Mouse (Mus musculus) limb, embryonic 12.5 days (tissue): ENCODE data around the gene Dock10. TPM values are rescaled to one million over a fixed set of nuclear protein-coding genes. Genes with fewer than 3 reads are reported as not detected.

Source experiments
- ATAC-seq: fragments of 200-750 bp; cut with Nextera tagmentation; 2 replicates; pipeline ENCODE4 v1.8.0; 2017; ENCODE audit warnings: low read depth, moderate TSS enrichment; ENCODE audit not compliant: insufficient number of reproducible peaks, insufficient read depth, low FRiP score, low TSS enrichment
- H3K27ac ChIP-seq: fragments of 300-500 bp; sonication (generic); 2 replicates; pipeline ENCODE4 v1.5.1; 2016; ENCODE audit warnings: mild to moderate bottlenecking, moderate library complexity
- H3K27me3 ChIP-seq: fragments of 300-500 bp; sonication (generic); 2 replicates; pipeline ENCODE4 v1.6.1; 2016; ENCODE audit warnings: mild to moderate bottlenecking, moderate library complexity
- H3K36me3 ChIP-seq: fragments of 300-500 bp; sonication (generic); 2 replicates; pipeline ENCODE4 v1.6.1; 2016; ENCODE audit warnings: mild to moderate bottlenecking, moderate library complexity
- H3K4me1 ChIP-seq: fragments of 300-500 bp; sonication (generic); replicated peaks from 2 replicates; pipeline ENCODE4 v1.6.1; 2016
- H3K4me2 ChIP-seq: fragments of 300-500 bp; sonication (generic); 2 replicates; pipeline ENCODE4 v1.6.1; 2016; ENCODE audit warnings: mild to moderate bottlenecking, moderate library complexity
- H3K4me3 ChIP-seq: fragments of 300-500 bp; sonication (generic); replicated peaks from 2 replicates; pipeline ENCODE4 v1.5.1; 2016; ENCODE audit warnings: mild to moderate bottlenecking
- H3K9ac ChIP-seq: fragments of 300-500 bp; sonication (generic); replicated peaks from 2 replicates; pipeline ENCODE4 v1.6.1; 2016; ENCODE audit warnings: mild to moderate bottlenecking, moderate library complexity
- H3K9me3 ChIP-seq: fragments of 300-500 bp; sonication (generic); 2 replicates; pipeline ENCODE4 v1.6.1; 2016; ENCODE audit warnings: mild to moderate bottlenecking, moderate library complexity
- WGBS: fragments of 180-500 bp; shearing (Covaris S2); methylation state at CpG from one replicate; pipeline ENCODE4 v1.1.7; 2016; 5-methylcytosine and 5-hydroxymethylcytosine counted together
- polyA plus RNA-seq: library from polyadenylated mRNA; unstranded; fragments of >200 nt; fragmentation: Nextera tagmentation; extraction: Ambion mirVana; gene quantifications from 2 replicates; pipeline ENCODE4 v1.2.1, GENCODE M21; 2016

The Dock10 gene
- polyA plus RNA-seq, 1 experiment from 2014 or later, result 4.5 TPM

DNA sequence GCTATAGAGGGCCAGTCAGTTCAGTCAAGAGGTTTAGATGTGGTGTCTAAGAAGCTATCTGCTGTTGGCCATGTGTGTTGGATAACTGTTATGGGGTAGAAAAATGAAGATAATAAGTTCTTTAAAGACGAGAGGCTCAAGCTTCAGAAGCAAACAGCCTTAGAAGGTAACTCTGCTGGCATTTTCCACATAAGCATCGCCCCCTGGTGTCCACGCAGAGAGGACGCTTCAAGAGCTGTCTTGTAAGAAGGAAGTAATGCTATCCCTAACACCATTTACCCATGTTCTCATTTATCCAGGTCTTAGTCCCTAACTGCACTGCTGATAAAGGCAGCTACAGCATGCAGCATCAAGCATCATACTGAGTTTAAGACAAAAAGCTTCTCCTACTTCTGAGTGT lies 35.7 kb downstream of the Dock10 start:
- no peak overlapping the region for H3K27ac ChIP-seq
- no peaks in the 10 kb centered on the region for H3K9me3 ChIP-seq
- no peak overlapping the region for H3K9ac ChIP-seq
- no peak overlapping the region for H3K4me3 ChIP-seq
- no peaks in the 10 kb centered on the region for H3K27me3 ChIP-seq
- no peak overlapping the region for H3K4me2 ChIP-seq
- no peaks in the 10 kb centered on the region for H3K4me1 ChIP-seq
- H3K36me3 ChIP-seq, result no peaks in the 10 kb centered on the region
- no peak for ATAC-seq
- 28% methylated on average over 4 of the region's 4 CpGs for WGBS

DNA sequence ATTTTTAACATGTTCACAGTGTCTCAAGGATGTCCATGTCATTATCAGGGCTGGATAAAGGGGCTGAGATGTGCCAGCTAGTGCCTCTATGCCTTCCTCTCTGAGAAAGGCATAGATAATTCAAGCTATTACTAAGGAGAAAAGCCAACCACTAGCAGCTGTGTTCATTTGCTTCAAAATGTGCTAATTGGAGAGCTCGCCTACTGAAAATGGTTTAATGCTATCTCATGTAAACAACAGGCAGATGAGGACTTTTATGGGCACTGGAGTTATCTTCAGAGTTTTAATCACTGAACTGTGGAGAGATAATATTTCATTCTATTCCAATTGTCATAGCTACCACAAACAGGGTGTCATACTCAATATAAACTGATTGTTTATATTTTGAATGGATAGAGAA lies 36.3 kb downstream of the Dock10 start:
- ATAC-seq, result no peak
- H3K4me2 ChIP-seq, result no peak overlapping the region
- 81% methylated on average over 1 of the region's 1 CpGs for WGBS

DNA sequence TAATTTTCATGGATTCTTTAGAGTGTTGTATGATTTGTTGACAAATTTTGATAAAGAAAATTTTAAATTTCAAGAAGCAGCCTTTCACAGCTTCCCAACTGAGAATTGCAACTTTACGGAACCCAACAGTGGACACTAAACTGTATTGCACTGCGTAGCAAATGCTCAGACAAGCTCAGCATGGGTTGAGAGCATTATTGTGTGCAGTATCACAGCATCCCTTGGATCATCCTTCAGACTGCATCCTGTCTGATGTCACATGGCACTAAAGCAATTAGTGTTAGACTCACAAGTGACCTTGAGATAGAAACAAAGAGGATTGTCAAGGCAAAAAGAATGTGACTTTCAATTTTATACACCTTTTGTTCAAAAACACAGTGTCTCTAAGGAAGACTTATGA lies 37.1 kb downstream of the Dock10 start:
- no peak overlapping the region for H3K4me2 ChIP-seq
- 92% methylated on average over 2 of the region's 2 CpGs for WGBS
- H3K36me3 ChIP-seq, result no peaks in the 10 kb centered on the region
- H3K9me3 ChIP-seq, result no peaks in the 10 kb centered on the region
- ATAC-seq, result no peak
- H3K27me3 ChIP-seq, result no peaks in the 10 kb centered on the region
- no peak overlapping the region for H3K9ac ChIP-seq
- no peak overlapping the region for H3K27ac ChIP-seq
- H3K4me3 ChIP-seq, result no peak overlapping the region
- no peaks in the 10 kb centered on the region for H3K4me1 ChIP-seq

More for the DNA sequence above, 36.3 kb downstream of the Dock10 start:
- no peak overlapping the region for H3K4me3 ChIP-seq
- H3K27ac ChIP-seq, result no peak overlapping the region
- no peaks in the 10 kb centered on the region for H3K27me3 ChIP-seq
- H3K9ac ChIP-seq, result no peak overlapping the region
- H3K4me1 ChIP-seq, result no peaks in the 10 kb centered on the region
- H3K9me3 ChIP-seq, result no peaks in the 10 kb centered on the region
- H3K36me3 ChIP-seq, result no peaks in the 10 kb centered on the region

DNA sequence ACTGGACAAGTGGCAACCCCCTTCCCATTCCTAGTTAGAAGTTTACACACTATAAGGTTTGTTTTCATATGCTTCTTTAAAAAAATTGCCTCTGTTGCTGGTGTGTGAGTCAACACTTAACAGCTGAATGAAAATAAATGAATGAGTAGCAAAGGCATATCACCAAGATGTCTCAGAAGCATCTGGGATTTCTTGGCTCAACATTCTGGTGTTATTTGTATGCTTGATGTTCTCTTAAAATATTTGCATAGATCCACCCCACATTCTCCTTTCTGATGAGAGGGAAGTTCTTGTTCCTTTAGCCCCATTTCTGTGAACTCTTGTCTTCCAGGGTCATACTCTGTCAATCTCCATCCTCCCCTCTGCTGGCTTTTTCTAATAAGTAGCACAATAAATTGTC lies 38.2 kb downstream of the Dock10 start:
- Histone ChIP-seq H3K9ac (no peak overlapping the region), H3K4me3 (no peak overlapping the region), H3K27ac (no peak overlapping the region), H3K36me3 (no peaks in the 10 kb centered on the region), H3K9me3 (no peaks in the 10 kb centered on the region), H3K27me3 (no peaks in the 10 kb centered on the region), H3K4me2 (no peak overlapping the region), H3K4me1 (no peaks in the 10 kb centered on the region)
- no peak for ATAC-seq

DNA sequence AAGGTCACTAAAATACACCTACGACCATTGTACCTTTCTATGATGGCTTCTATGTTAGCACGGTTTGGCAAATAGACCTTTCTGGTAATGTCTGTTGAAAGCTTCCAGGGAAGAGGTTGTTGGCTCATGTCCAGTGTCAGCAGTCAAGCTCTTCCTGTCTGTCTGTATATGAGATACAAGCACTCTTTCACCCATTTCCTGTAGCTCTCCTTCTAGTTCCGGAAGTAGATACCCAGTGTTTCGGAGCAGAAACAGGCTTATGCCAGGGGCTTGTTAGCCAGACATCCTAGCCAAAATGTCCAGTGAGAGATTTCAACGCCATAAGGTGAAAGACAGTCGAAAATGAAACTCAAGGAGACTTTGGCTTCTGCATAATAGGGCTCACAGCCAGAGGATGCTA lies 38.9 kb downstream of the Dock10 start:
- H3K4me3 ChIP-seq, result no peak overlapping the region
- H3K4me1 ChIP-seq, result no peaks in the 10 kb centered on the region
- H3K4me2 ChIP-seq, result no peak overlapping the region
- WGBS, result 85% methylated on average over 6 of the region's 6 CpGs
- ATAC-seq, result no peak
- H3K27me3 ChIP-seq, result no peaks in the 10 kb centered on the region
- no peaks in the 10 kb centered on the region for H3K36me3 ChIP-seq
- H3K9ac ChIP-seq, result no peak overlapping the region
- no peaks in the 10 kb centered on the region for H3K9me3 ChIP-seq
- H3K27ac ChIP-seq, result no peak overlapping the region

DNA sequence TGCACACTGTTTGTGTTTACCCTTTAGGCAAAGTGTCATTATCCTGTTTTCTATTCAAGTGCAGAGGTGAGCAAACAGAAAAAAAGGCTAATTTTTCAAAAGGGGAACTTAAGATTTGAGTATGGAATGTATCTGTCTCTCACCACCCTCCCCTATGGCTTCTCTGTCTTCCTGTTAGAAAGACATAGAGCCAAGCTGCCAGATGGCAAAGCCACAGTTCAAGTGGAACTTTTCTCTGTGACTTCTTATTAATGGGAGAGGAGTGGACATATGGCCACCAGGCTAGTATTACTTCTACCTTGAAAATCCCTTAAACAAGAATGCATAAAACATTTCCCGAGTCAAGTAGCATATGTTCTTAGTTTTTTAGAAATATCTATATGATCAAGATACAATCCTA lies 39.7 kb downstream of the Dock10 start:
- WGBS, result 73% methylated on average over 1 of the region's 1 CpGs

DNA sequence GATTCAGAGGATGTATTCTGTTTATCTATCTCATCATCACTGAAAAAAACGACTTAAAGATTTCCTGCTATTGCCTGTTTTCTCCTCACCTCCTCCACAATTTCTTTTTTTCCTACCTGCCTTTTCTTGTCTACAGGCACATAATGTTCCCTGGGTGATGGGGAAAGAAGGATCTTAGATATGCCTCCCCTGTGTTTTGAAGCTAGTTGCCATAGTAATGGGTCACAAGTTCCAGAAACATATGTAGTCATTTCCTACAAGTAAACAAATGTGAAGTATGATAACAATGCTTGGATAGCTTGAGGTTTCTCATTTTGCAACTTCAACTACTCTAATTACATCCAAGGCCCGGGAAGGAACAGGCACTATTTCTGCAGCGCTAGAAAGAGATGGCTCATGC lies 42.4 kb downstream of the Dock10 start:
- Histone ChIP-seq H3K4me1 (no peaks in the 10 kb centered on the region), H3K27ac (no peak overlapping the region), H3K36me3 (no peaks in the 10 kb centered on the region), H3K4me2 (no peak overlapping the region), H3K4me3 (no peak overlapping the region), H3K27me3 (no peaks in the 10 kb centered on the region), H3K9me3 (no peaks in the 10 kb centered on the region), H3K9ac (no peak overlapping the region)
- no peak for ATAC-seq
- WGBS, result 74% methylated on average over 3 of the region's 3 CpGs

More for the DNA sequence above, 39.7 kb downstream of the Dock10 start:
- H3K27ac ChIP-seq, result no peak overlapping the region
- no peaks in the 10 kb centered on the region for H3K9me3 ChIP-seq
- H3K4me3 ChIP-seq, result no peak overlapping the region
- no peaks in the 10 kb centered on the region for H3K27me3 ChIP-seq
- H3K4me2 ChIP-seq, result no peak overlapping the region
- no peak overlapping the region for H3K9ac ChIP-seq
- no peaks in the 10 kb centered on the region for H3K36me3 ChIP-seq
- no peak for ATAC-seq
- no peaks in the 10 kb centered on the region for H3K4me1 ChIP-seq

DNA sequence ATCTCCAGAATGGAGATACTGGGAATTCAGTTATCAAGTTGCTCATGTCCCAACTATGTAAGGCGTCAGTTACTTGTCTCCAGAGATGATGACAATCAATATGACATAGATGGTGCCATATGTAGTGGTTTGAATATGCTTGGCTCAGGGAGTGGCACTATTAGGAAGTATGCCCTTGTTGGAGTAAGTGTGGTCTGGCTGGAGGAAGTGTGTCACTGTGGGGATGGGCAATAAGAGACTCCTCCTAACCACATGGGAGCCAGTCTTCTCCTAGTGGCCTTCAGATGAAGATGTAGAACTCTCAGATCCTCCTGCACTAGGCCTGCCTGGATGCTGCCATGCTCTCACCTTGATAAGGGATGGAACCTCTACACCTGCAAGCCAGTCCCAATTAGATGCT lies 44.4 kb downstream of the Dock10 start:
- Histone ChIP-seq H3K4me2 (no peak overlapping the region), H3K27me3 (no peaks in the 10 kb centered on the region), H3K27ac (no peak overlapping the region), H3K4me1 (no peaks in the 10 kb centered on the region), H3K9ac (no peak overlapping the region), H3K36me3 (no peaks in the 10 kb centered on the region), H3K9me3 (no peaks in the 10 kb centered on the region), H3K4me3 (no peak overlapping the region)
- 91% methylated on average over 1 of the region's 1 CpGs for WGBS
- ATAC-seq, result no peak

DNA sequence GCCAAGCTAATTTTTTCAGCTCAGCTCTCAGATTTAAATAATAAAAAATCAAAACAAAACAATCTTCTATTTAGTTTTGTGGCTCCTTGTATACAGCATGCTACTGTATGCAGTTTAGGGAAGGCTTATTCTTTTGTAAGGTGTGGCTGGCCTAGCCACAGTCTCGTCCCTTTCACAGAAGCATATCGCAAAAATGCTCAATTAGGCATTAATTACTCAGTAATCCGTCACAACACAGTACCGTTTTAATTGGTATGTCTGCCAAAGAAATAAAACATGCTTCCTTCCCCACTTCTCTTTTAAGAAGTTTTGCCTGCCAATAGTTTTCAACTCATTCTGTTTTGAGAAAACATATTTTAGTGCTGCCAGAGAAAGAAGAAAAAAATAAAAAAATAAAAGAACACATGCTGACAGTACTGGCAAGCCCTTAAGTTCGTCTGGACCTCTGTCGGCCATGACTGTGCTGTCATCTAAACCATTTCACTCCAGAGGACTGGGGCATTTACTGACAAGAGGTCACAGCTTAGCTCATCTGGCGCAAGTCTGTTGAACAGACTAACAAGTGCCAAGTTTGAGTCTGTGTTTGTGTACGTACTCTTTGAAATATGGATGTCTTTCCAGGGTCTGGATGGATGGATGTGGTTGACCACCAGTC lies 47.6 kb downstream of the Dock10 start:
- H3K4me2 ChIP-seq, result no peak overlapping the region
- no peaks in the 10 kb centered on the region for H3K9me3 ChIP-seq
- no peaks in the 10 kb centered on the region for H3K36me3 ChIP-seq
- H3K27ac ChIP-seq, result no peak overlapping the region
- no peaks in the 10 kb centered on the region for H3K4me1 ChIP-seq
- 57% methylated on average over 8 of the region's 8 CpGs for WGBS
- H3K9ac ChIP-seq, result no peak overlapping the region
- H3K4me3 ChIP-seq, result no peak overlapping the region
- H3K27me3 ChIP-seq, result no peaks in the 10 kb centered on the region
- ATAC-seq, result no peak

DNA sequence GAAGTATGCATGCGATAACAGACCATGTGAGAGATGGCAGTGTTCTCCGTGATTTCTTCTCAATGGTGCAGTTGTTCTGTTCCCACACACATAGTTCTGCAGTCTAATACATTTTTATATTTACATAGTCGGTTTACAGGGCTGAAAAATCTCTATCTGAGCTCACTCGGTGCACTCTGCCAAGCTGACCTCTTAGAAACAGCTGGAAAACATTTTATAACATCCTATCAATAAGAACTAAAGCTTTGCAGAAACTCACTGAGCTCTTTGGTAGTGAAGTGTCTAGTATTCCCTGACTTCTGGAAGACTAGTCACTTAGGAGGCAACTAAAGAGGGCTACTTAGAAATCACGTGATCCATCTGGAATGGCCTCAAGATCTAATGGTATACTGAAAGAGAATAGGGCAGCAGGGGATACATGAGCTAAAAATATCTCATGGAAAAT lies 48.2 kb downstream of the Dock10 start:
- Histone ChIP-seq H3K4me2 (no peak overlapping the region), H3K27ac (no peak overlapping the region), H3K9me3 (no peaks in the 10 kb centered on the region), H3K36me3 (no peaks in the 10 kb centered on the region), H3K4me1 (no peaks in the 10 kb centered on the region), H3K4me3 (no peak overlapping the region), H3K9ac (no peak overlapping the region), H3K27me3 (no peaks in the 10 kb centered on the region)
- WGBS, result 65% methylated on average over 5 of the region's 5 CpGs
- no peak for ATAC-seq

DNA sequence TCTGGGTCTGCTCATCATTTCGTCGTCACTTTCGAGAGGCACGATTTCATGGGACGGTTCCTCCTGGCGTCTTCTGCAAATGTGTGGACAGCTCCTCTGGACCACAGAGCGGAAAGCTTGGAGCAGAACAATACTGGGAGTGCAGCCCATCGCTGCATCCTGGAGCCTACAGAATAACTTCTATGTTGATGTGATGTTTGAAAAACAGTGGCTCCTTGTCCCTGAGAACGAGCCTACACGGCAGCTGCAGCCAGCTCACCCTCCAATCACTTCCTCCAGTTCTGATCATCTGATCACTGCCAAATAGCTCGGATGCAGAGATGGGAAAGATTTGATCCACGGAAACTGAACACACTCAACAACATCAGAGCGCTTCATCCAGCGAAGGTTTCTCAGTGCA lies 49.0 kb downstream of the Dock10 start:
- Histone ChIP-seq H3K9me3 (no peaks in the 10 kb centered on the region), H3K9ac (no peak overlapping the region), H3K27ac (no peak overlapping the region), H3K36me3 (no peaks in the 10 kb centered on the region), H3K27me3 (no peaks in the 10 kb centered on the region), H3K4me2 (no peak overlapping the region), H3K4me3 (no peak overlapping the region), H3K4me1 (no peaks in the 10 kb centered on the region)
- no peak for ATAC-seq
- WGBS, result 83% methylated on average over 14 of the region's 14 CpGs

DNA sequence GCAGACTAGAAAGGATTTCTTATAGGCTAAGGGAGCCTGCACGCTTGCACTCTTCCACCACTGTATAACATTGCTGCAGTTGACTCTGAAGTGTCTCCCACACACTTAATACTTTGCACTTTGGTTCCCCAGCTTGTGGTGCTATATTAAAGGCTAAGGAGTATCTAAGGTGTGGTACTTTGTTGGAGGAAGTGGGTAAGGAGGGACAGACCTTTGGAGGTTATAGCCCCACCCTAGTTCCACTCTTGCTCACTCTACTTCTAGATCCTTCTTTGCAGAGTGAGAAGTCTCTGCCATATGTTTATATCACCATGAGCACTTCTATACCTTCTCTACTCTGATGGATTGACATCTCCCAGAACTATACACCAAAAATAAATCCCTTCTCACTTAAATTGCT lies 55.0 kb downstream of the Dock10 start:
- no peak overlapping the region for H3K4me2 ChIP-seq
- no peaks in the 10 kb centered on the region for H3K36me3 ChIP-seq
- H3K27me3 ChIP-seq, result no peaks in the 10 kb centered on the region
- no peaks in the 10 kb centered on the region for H3K4me1 ChIP-seq
- no peak overlapping the region for H3K27ac ChIP-seq
- no peaks in the 10 kb centered on the region for H3K9me3 ChIP-seq
- H3K4me3 ChIP-seq, result no peak overlapping the region
- H3K9ac ChIP-seq, result no peak overlapping the region
- ATAC-seq, result no peak
- 78% methylated on average over 1 of the region's 1 CpGs for WGBS
